Mouse (Mus musculus): ENCODE data around the gene Gm20683. TPM values are rescaled to one million over a fixed set of nuclear protein-coding genes. Genes with fewer than 3 reads are reported as not detected.
"Not testable (repeated sequence)": the region's sequence is repeated elsewhere in the genome, so short reads cannot be mapped to it uniquely, and the experiment has no call there.

Gm20683 gene
- polyA plus RNA-seq, 1 experiment, result not detected

- WGBS, result under 1% methylated on average over 59 of the region's 59 CpGs
These were observed 33.9 kb upstream of the Gm20683 start for GRCm38 (mm10) chr17:25875171-25876136.

GRCm38 (mm10) chr17:25874721-25875170 is 33.2 kb upstream of the Gm20683 start, which contains the start of gene Mettl26:
Gene Mettl26, plus strand, starts transcription at chr17:25875074.
- H3K4me1 ChIP-seq (ENCODE audit: control insufficient read depth, insufficient read depth, low read length), result peaks cover 28% of the 10 kb centered on the region
- under 1% methylated on average over 25 of the region's 25 CpGs for WGBS
- peak within 1 kb of the TSS; percentile 87 for H3K4me3 ChIP-seq (ENCODE audit: insufficient read depth, low read depth, low read length)
- TF ChIP-seq CTCF (IDR thresholded peaks at IDR 0.05; ENCODE audit: insufficient read depth, low read depth, low read length) (no peak), POLR2A (IDR thresholded peaks at IDR 0.05; ENCODE audit: insufficient read depth, low read depth, low read length) (no peak)
- peak within 1 kb of the TSS; percentile 96 for H3K27ac ChIP-seq (ENCODE audit: insufficient read depth, low read depth, low read length)

More at GRCm38 (mm10) chr17:25875171-25876136, 33.9 kb upstream of the Gm20683 start:
- Histone ChIP-seq H3K4me1 (ENCODE audit: control insufficient read depth, insufficient read depth, low read length) (peaks cover 30% of the 10 kb centered on the region), H3K27ac (ENCODE audit: insufficient read depth, low read depth, low read length) (peak overlapping the region; percentile 96), H3K4me3 (ENCODE audit: insufficient read depth, low read depth, low read length) (peak overlapping the region; percentile 87)
- TF ChIP-seq CTCF (IDR thresholded peaks at IDR 0.05; ENCODE audit: insufficient read depth, low read depth, low read length) (peak; percentile 32; the same call in 1 of the 2 replicates), POLR2A (IDR thresholded peaks at IDR 0.05; ENCODE audit: insufficient read depth, low read depth, low read length) (peak; percentile 84)

GRCm38 (mm10) chr17:25874148-25874720 is 32.7 kb upstream of the Gm20683 start:
- WGBS, result 9% methylated on average over 14 of the region's 14 CpGs
- Histone ChIP-seq H3K4me1 (ENCODE audit: control insufficient read depth, insufficient read depth, low read length) (peaks cover 27% of the 10 kb centered on the region), H3K27ac (ENCODE audit: insufficient read depth, low read depth, low read length) (peak overlapping the region; percentile 82), H3K4me3 (ENCODE audit: insufficient read depth, low read depth, low read length) (peak overlapping the region; percentile 87)
- TF ChIP-seq CTCF (IDR thresholded peaks at IDR 0.05; ENCODE audit: insufficient read depth, low read depth, low read length) (no peak), POLR2A (IDR thresholded peaks at IDR 0.05; ENCODE audit: insufficient read depth, low read depth, low read length) (no peak)

- no peak for TF ChIP-seq POLR2A (IDR thresholded peaks at IDR 0.05; ENCODE audit: insufficient read depth, low read depth, low read length)
- TF ChIP-seq CTCF (IDR thresholded peaks at IDR 0.05; ENCODE audit: insufficient read depth, low read depth, low read length), result no peak
- Histone ChIP-seq H3K4me1 (ENCODE audit: control insufficient read depth, insufficient read depth, low read length) (peaks cover 22% of the 10 kb centered on the region), H3K27ac (ENCODE audit: insufficient read depth, low read depth, low read length) (peak overlapping the region; percentile 82; the same call in 1 of the 2 replicates), H3K4me3 (ENCODE audit: insufficient read depth, low read depth, low read length) (0 out of 2 replicates have a peak overlapping the region, but pooled peaks have one; percentile 87)
- 80% methylated on average over 11 of the region's 11 CpGs for WGBS
These were observed 32.0 kb upstream of the Gm20683 start for GRCm38 (mm10) chr17:25873405-25874147.

GRCm38 (mm10) chr17:25872676-25873075 is 31.1 kb upstream of the Gm20683 start:
- H3K4me1 ChIP-seq (ENCODE audit: control insufficient read depth, insufficient read depth, low read length), result peaks cover 20% of the 10 kb centered on the region
- no peak overlapping the region for H3K4me3 ChIP-seq (ENCODE audit: insufficient read depth, low read depth, low read length)
- TF ChIP-seq POLR2A (IDR thresholded peaks at IDR 0.05; ENCODE audit: insufficient read depth, low read depth, low read length) (no peak), CTCF (IDR thresholded peaks at IDR 0.05; ENCODE audit: insufficient read depth, low read depth, low read length) (no peak)
- H3K27ac ChIP-seq (ENCODE audit: insufficient read depth, low read depth, low read length), result no peak overlapping the region
- 87% methylated on average over 3 of the region's 3 CpGs for WGBS

GRCm38 (mm10) chr17:25871566-25871965 is 30.0 kb upstream of the Gm20683 start:
- H3K27ac ChIP-seq (ENCODE audit: insufficient read depth, low read depth, low read length); H3K4me3 ChIP-seq (ENCODE audit: insufficient read depth, low read depth, low read length): not testable (repeated sequence)
- peaks cover 17% of the 10 kb centered on the region for H3K4me1 ChIP-seq (ENCODE audit: control insufficient read depth, insufficient read depth, low read length)

- WGBS, result 92% methylated on average over 2 of the region's 2 CpGs
- TF ChIP-seq POLR2A (IDR thresholded peaks at IDR 0.05; ENCODE audit: insufficient read depth, low read depth, low read length), result no peak
- TF ChIP-seq CTCF (IDR thresholded peaks at IDR 0.05; ENCODE audit: insufficient read depth, low read depth, low read length), result no peak
- no peak overlapping the region for H3K27ac ChIP-seq (ENCODE audit: insufficient read depth, low read depth, low read length)
- no peak overlapping the region for H3K4me3 ChIP-seq (ENCODE audit: insufficient read depth, low read depth, low read length)
- H3K4me1 ChIP-seq (ENCODE audit: control insufficient read depth, insufficient read depth, low read length), result peaks cover 10% of the 10 kb centered on the region
These were observed 28.4 kb upstream of the Gm20683 start for GRCm38 (mm10) chr17:25869954-25870353.

GRCm38 (mm10) chr17:25869498-25869897 is 27.9 kb upstream of the Gm20683 start:
- 84% methylated on average over 8 of the region's 8 CpGs for WGBS
- H3K4me1 ChIP-seq (ENCODE audit: control insufficient read depth, insufficient read depth, low read length), result peaks cover 10% of the 10 kb centered on the region
- no peak overlapping the region for H3K4me3 ChIP-seq (ENCODE audit: insufficient read depth, low read depth, low read length)
- H3K27ac ChIP-seq (ENCODE audit: insufficient read depth, low read depth, low read length), result no peak overlapping the region
- no peak for TF ChIP-seq CTCF (IDR thresholded peaks at IDR 0.05; ENCODE audit: insufficient read depth, low read depth, low read length)
- no peak for TF ChIP-seq POLR2A (IDR thresholded peaks at IDR 0.05; ENCODE audit: insufficient read depth, low read depth, low read length)
